Mouse (Mus musculus) CH12.LX (cell line): ENCODE data around the gene Gm10031. TPM values are rescaled to one million over a fixed set of nuclear protein-coding genes. Genes with fewer than 3 reads are reported as not detected.
A peak's percentile ranks its signal among the peaks of the same experiment; 100 is the strongest.

ENCODE experiments used
- DNase-seq: peaks from one replicate; pipeline ENCODE4 v3.0.0-alpha.2; 2013; ENCODE audit errors: extremely low read depth
- H3K27ac ChIP-seq: 2 replicates; pipeline ENCODE4 v1.5.1; 2012; ENCODE audit warnings: low read depth, mild to moderate bottlenecking, control low read depth, moderate library complexity; ENCODE audit not compliant: insufficient read depth
- H3K27me3 ChIP-seq: replicated peaks from 2 replicates; pipeline ENCODE3; 2012; ENCODE audit warnings: inconsistent platforms
- H3K36me3 ChIP-seq, 2 experiments: replicated peaks in 1 of 2; 2 replicates each; pipeline versions ENCODE3 to v1.6.1; 2012; ENCODE audit warnings: inconsistent platforms in 1 of 2, low read length in 1 of 2, mild to moderate bottlenecking in 1 of 2, mixed read lengths in 1 of 2, moderate library complexity in 1 of 2; ENCODE audit not compliant: control insufficient read depth in 1 of 2, insufficient read depth in 1 of 2
- H3K4me1 ChIP-seq, 2 experiments: 2 replicates each; pipeline ENCODE4 v1.6.1; 2012; ENCODE audit warnings: inconsistent platforms in 1 of 2, moderate library complexity in 1 of 2; ENCODE audit not compliant: insufficient read depth in 2 of 2, control insufficient read depth in 1 of 2
- H3K4me2 ChIP-seq: 2 replicates; pipeline ENCODE4 v1.6.1; 2012; ENCODE audit warnings: low read depth, mild to moderate bottlenecking, control low read depth; ENCODE audit not compliant: poor library complexity, insufficient read depth, severe bottlenecking
- H3K4me3 ChIP-seq, 3 experiments: fragments of 150-350 bp in 1 of 3; sonication (generic) in 1 of 3; replicated peaks in 1 of 3; 2 replicates each; pipeline versions ENCODE3 to v1.5.1; 2011 to 2012; ENCODE audit warnings: low read depth in 2 of 3, low read length in 2 of 3, mild to moderate bottlenecking in 2 of 3, moderate library complexity in 2 of 3, control low read depth in 1 of 3, improper control_type of control experiment in 1 of 3, inconsistent platforms in 1 of 3, mixed read lengths in 1 of 3; ENCODE audit not compliant: poor library complexity in 1 of 3
- H3K79me2 ChIP-seq: replicated peaks from 2 replicates; pipeline ENCODE4 v1.6.1; 2012; ENCODE audit warnings: mild to moderate bottlenecking, moderate library complexity; ENCODE audit not compliant: control insufficient read depth, poor library complexity, insufficient read depth, severe bottlenecking; ENCODE audit errors: extremely low read depth
- H3K9ac ChIP-seq: 2 replicates; pipeline ENCODE4 v1.6.1; 2012; ENCODE audit warnings: low read depth, mild to moderate bottlenecking, control low read depth, moderate library complexity; ENCODE audit not compliant: insufficient read depth
- H3K9me3 ChIP-seq: replicated peaks from 2 replicates; pipeline ENCODE3; 2012; ENCODE audit warnings: low read length, inconsistent platforms, mixed read lengths
- BHLHE40 ChIP-seq: IDR thresholded peaks from 2 replicates; pipeline ENCODE4 v1.6.1; 2011; ENCODE audit warnings: mild to moderate bottlenecking, low read depth, low read length, improper control_type of control experiment
- CTCF ChIP-seq, 2 experiments: IDR thresholded peaks in 1 of 2; conservative IDR thresholded peaks in 1 of 2; 2 replicates each; pipeline ENCODE4 v1.5.1; 2011 to 2012; ENCODE audit warnings: low read depth in 2 of 2, low read length in 2 of 2, improper control_type of control experiment in 1 of 2, inconsistent platforms in 1 of 2, mild to moderate bottlenecking in 1 of 2, moderate library complexity in 1 of 2
- E2F4 ChIP-seq: IDR thresholded peaks from 2 replicates; pipeline ENCODE4 v1.6.1; 2011; ENCODE audit warnings: low read depth, low read length, improper control_type of control experiment; ENCODE audit not compliant: insufficient replicate concordance
- ELF1 ChIP-seq: IDR thresholded peaks from 2 replicates; pipeline ENCODE4 v1.6.1; 2014; ENCODE audit warnings: low read depth, mild to moderate bottlenecking, inconsistent platforms, low read length, improper control_type of control experiment
- HCFC1 ChIP-seq: IDR thresholded peaks from 2 replicates; pipeline ENCODE4 v1.6.1; 2012; ENCODE audit warnings: low read depth, mild to moderate bottlenecking, inconsistent platforms, low read length, improper control_type of control experiment
- JUN ChIP-seq: IDR thresholded peaks from 2 replicates; pipeline ENCODE4 v1.6.1; 2011; ENCODE audit warnings: low read depth, mild to moderate bottlenecking, low read length, improper control_type of control experiment, moderate library complexity; ENCODE audit not compliant: insufficient read depth
- JUND ChIP-seq: conservative IDR thresholded peaks from 2 replicates; pipeline ENCODE4 v1.6.1; 2011; ENCODE audit warnings: low read depth, low read length, improper control_type of control experiment
- KAT2A ChIP-seq: IDR thresholded peaks from 2 replicates; pipeline ENCODE4 v1.6.1; 2012; ENCODE audit warnings: low read length, improper control_type of control experiment, inconsistent platforms; ENCODE audit not compliant: insufficient replicate concordance
- MAX ChIP-seq: IDR thresholded peaks from 2 replicates; pipeline ENCODE4 v1.6.1; 2011; ENCODE audit warnings: low read length, improper control_type of control experiment
- MAZ ChIP-seq: IDR thresholded peaks from 2 replicates; pipeline ENCODE4 v1.6.1; 2012; ENCODE audit warnings: low read depth, mild to moderate bottlenecking, inconsistent platforms, low read length, improper control_type of control experiment, moderate library complexity
- MXI1 ChIP-seq: IDR thresholded peaks from 2 replicates; pipeline ENCODE4 v1.6.1; 2011; ENCODE audit warnings: mild to moderate bottlenecking, low read depth, low read length, improper control_type of control experiment
- PAX5 ChIP-seq: IDR thresholded peaks from 2 replicates; pipeline ENCODE4 v1.6.1; 2012; ENCODE audit warnings: low read length, inconsistent platforms, mixed read lengths
- POLR2A ChIP-seq: IDR thresholded peaks from 2 replicates; pipeline ENCODE4 v1.6.1; 2011; ENCODE audit warnings: low read depth, mild to moderate bottlenecking, improper control_type of control experiment, low read length
- POLR2AphosphoS2 ChIP-seq: IDR thresholded peaks from 2 replicates; pipeline ENCODE4 v1.6.1; 2011; ENCODE audit warnings: low read depth, low read length, improper control_type of control experiment
- RCOR1 ChIP-seq: conservative IDR thresholded peaks from 2 replicates; pipeline ENCODE4 v1.6.1; 2012; ENCODE audit warnings: low read depth, mild to moderate bottlenecking, inconsistent platforms, low read length, improper control_type of control experiment
- USF1 ChIP-seq: IDR thresholded peaks from 2 replicates; pipeline ENCODE4 v1.6.1; 2014; ENCODE audit warnings: low read depth, mild to moderate bottlenecking, inconsistent platforms, low read length, improper control_type of control experiment
- USF2 ChIP-seq: conservative IDR thresholded peaks from 2 replicates; pipeline ENCODE4 v1.6.1; 2011; ENCODE audit warnings: low read depth, low read length, improper control_type of control experiment
- ZC3H11A ChIP-seq: IDR thresholded peaks from 2 replicates; pipeline ENCODE4 v1.6.1; 2012; ENCODE audit warnings: low read depth, mild to moderate bottlenecking, inconsistent platforms, low read length, improper control_type of control experiment
- ZKSCAN1 ChIP-seq: IDR thresholded peaks from 2 replicates; pipeline ENCODE4 v1.6.1; 2012; ENCODE audit warnings: low read depth, inconsistent platforms, low read length, improper control_type of control experiment, borderline replicate concordance
- ZNF384 ChIP-seq: IDR thresholded peaks from 2 replicates; pipeline ENCODE4 v1.6.1; 2012; ENCODE audit warnings: low read depth, low read length, improper control_type of control experiment, inconsistent platforms
- dilution Hi-C: fragments of 300-500 bp; cut with MboI; formaldehyde crosslinking; loops from 2 replicates; pipeline ENCODE4 v1.14.3; 2020; ENCODE audit warnings: low sequenced_read_pairs; ENCODE audit not compliant: extremely low pct_unique_long_range_greater_than_20kb, extremely low pct_ligation_motif_present
- in situ Hi-C: fragments of 300-500 bp; cut with MboI; formaldehyde crosslinking; loops from 3 replicates; pipeline ENCODE4 v1.14.3; 2019; ENCODE audit warnings: low sequenced_read_pairs, low pct_ligation_motif_present, low pct_unique_long_range_greater_than_20kb, mixed read lengths
- polyA plus RNA-seq: library from polyadenylated mRNA; unstranded; fragments of >175 nt; gene quantifications from 2 replicates; pipeline ENCODE4 v1.2.1, GENCODE M21; 2012; ENCODE audit warnings: low read depth; ENCODE audit not compliant: insufficient read length
- total RNA-seq, 2 experiments: library from RNA; depleted of rRNA; stranded (reverse); fragments of 300-350 nt in 1 of 2; fragments of >200 nt in 1 of 2; gene quantifications; 2 replicates each; pipeline ENCODE4 v1.2.3; 2012 to 2014

The Gm10031 gene
- total and polyA plus RNA-seq, 3 experiments = 15.2 to 44.8 (median 22.8) TPM

GRCm38 (mm10) chr1:156533911-156534310 is 10.1 kb downstream of the Gm10031 start:
- Histone ChIP-seq H3K9me3 (no peaks in the 10 kb centered on the region), H3K4me2 (no peak overlapping the region), H3K36me3 (no peaks in the 10 kb centered on the region), H3K27me3 (no peaks in the 10 kb centered on the region), H3K9ac (no peak overlapping the region), H3K27ac (no peak overlapping the region), H3K4me1 (peaks cover 0 to 15% of the 10 kb centered on the region in 2 experiments; a peak in 2 of 4 replicates), H3K4me3 (no peak overlapping the region), H3K79me2 (no peaks in the 10 kb centered on the region)
- in situ Hi-C loops (loop anchor here (10.0 kb wide), 1 partner anchor 269 kb away; no protein-coding TSS in a partner anchor), dilution Hi-C loops (no loop called here)
- DNase-seq = no peak
- TF ChIP-seq MAZ (no peak), KAT2A (no peak), RCOR1 (no peak), E2F4 (no peak), BHLHE40 (no peak), CTCF (conservative IDR thresholded peaks at IDR 0.05 in 1 of 2, IDR thresholded peaks at IDR 0.05 in 1 of 2; ENCODE audit: low read depth in 2 of 2, low read length in 2 of 2) (no peak), PAX5 (no peak), ZNF384 (no peak), JUN (no peak), USF1 (no peak), POLR2AphosphoS2 (no peak), MXI1 (no peak), ZC3H11A (no peak), JUND (no peak), MAX (no peak), ZKSCAN1 (no peak), USF2 (no peak)

GRCm38 (mm10) chr1:156537031-156537430 is 13.2 kb downstream of the Gm10031 start:
- TF ChIP-seq ZKSCAN1 = no peak
- TF ChIP-seq ELF1 = no peak
- no peak for TF ChIP-seq KAT2A
- no peak for TF ChIP-seq POLR2A
- TF ChIP-seq HCFC1 = no peak
- H3K4me1 ChIP-seq = peaks cover 0 to 15% of the 10 kb centered on the region in 2 experiments; a peak in 2 of 4 replicates
- H3K27ac ChIP-seq = no peak overlapping the region
- H3K9ac ChIP-seq = no peak overlapping the region
- H3K36me3 ChIP-seq = no peaks in the 10 kb centered on the region
- H3K27me3 ChIP-seq = no peaks in the 10 kb centered on the region
- peak; percentile 27 for DNase-seq
- H3K4me2 ChIP-seq = no peak overlapping the region
- in situ Hi-C loops = loop anchor here (5.0 to 10.0 kb wide), 2 partner anchors 95 to 272 kb away; no protein-coding TSS in a partner anchor
- dilution Hi-C loops = no loop called here
- no peaks in the 10 kb centered on the region for H3K9me3 ChIP-seq
- H3K4me3 ChIP-seq = no peak overlapping the region
- H3K79me2 ChIP-seq = no peaks in the 10 kb centered on the region
